Mouse (Mus musculus) liver, embryonic 14.5 days (tissue): ENCODE measurements around the gene St6galnac3. TPM values are rescaled to one million over a fixed set of nuclear protein-coding genes. Genes with fewer than 3 reads are reported as not detected.
"Not testable (repeated sequence)": the region's sequence is repeated elsewhere in the genome, so short reads cannot be mapped to it uniquely, and the experiment has no call there.

Source experiments
- ATAC-seq: fragments of 200-750 bp; cut with Nextera tagmentation; 2 replicates; pipeline ENCODE4 v1.8.0; 2017; ENCODE audit warnings: moderate number of reproducible peaks, mild to moderate bottlenecking, moderate library complexity; ENCODE audit not compliant: insufficient read depth
- DNase-seq, 3 experiments: peaks; one replicate each; pipeline ENCODE4 v3.0.0-alpha.2; 2012 to 2013; ENCODE audit warnings: low read depth in 3 of 3, low spot score in 3 of 3
- H3K27ac ChIP-seq: fragments of 300-500 bp; sonication (generic); 2 replicates; pipeline ENCODE4 v1.5.1; 2014; ENCODE audit warnings: moderate library complexity, mild to moderate bottlenecking, control low read depth, inconsistent platforms
- H3K27me3 ChIP-seq: fragments of 300-500 bp; sonication (generic); 2 replicates; pipeline ENCODE4 v1.6.1; 2014; ENCODE audit warnings: mild to moderate bottlenecking, low read length, moderate library complexity; ENCODE audit not compliant: control insufficient read depth, insufficient read depth
- H3K36me3 ChIP-seq: fragments of 300-500 bp; sonication (generic); replicated peaks from 2 replicates; pipeline ENCODE4 v1.6.1; 2014; ENCODE audit warnings: low read depth; ENCODE audit not compliant: control insufficient read depth, insufficient read depth
- H3K4me1 ChIP-seq, 2 experiments: fragments of 200-500 bp in 1 of 2; fragments of 300-500 bp in 1 of 2; sonication (generic) in 1 of 2; replicated peaks; 2 replicates each; pipeline ENCODE4 v1.6.1; 2012 to 2014; ENCODE audit warnings: antibody characterized with exemption in 1 of 2, inconsistent platforms in 1 of 2, low read length in 1 of 2; ENCODE audit not compliant: control insufficient read depth in 2 of 2, insufficient read depth in 2 of 2
- H3K4me2 ChIP-seq: fragments of 300-500 bp; sonication (generic); 2 replicates; pipeline ENCODE4 v1.6.1; 2014; ENCODE audit warnings: low read depth, mild to moderate bottlenecking, control low read depth, moderate library complexity
- H3K4me3 ChIP-seq, 2 experiments: fragments of 200-500 bp in 1 of 2; fragments of 300-500 bp in 1 of 2; sonication (generic) in 1 of 2; 2 replicates each; pipeline ENCODE4 v1.5.1; 2012 to 2014; ENCODE audit warnings: low read depth in 2 of 2, low read length in 2 of 2, mild to moderate bottlenecking in 2 of 2, control low read depth in 1 of 2, inconsistent platforms in 1 of 2, moderate library complexity in 1 of 2; ENCODE audit not compliant: insufficient read depth in 1 of 2
- H3K9ac ChIP-seq: fragments of 300-500 bp; sonication (generic); replicated peaks from 2 replicates; pipeline ENCODE4 v1.6.1; 2014; ENCODE audit warnings: mild to moderate bottlenecking, control low read depth, moderate library complexity
- H3K9me3 ChIP-seq: fragments of 300-500 bp; sonication (generic); 2 replicates; pipeline ENCODE4 v1.6.1; 2016; ENCODE audit warnings: low read length, mixed read lengths; ENCODE audit not compliant: control insufficient read depth
- CTCF ChIP-seq: IDR thresholded peaks from 2 replicates; pipeline ENCODE4 v1.5.1; 2016; ENCODE audit warnings: antibody characterized with exemption, low read depth, control low read depth
- EP300 ChIP-seq: IDR thresholded peaks from 2 replicates; pipeline ENCODE4 v1.6.1; 2016; ENCODE audit warnings: antibody characterized with exemption, low read depth
- WGBS: fragments of 180-500 bp; shearing (Covaris S2); extraction: QIAGEN DNeasy Blood & Tissue Kit; methylation state at CpG from one replicate; pipeline ENCODE4 v1.1.7; 2014; ENCODE audit not compliant: insufficient replicate concordance; 5-methylcytosine and 5-hydroxymethylcytosine counted together
- polyA plus RNA-seq, 2 experiments: library from polyadenylated mRNA; depleted of rRNA in 1 of 2; stranded (reverse) in 1 of 2; unstranded in 1 of 2; fragments of >200 nt; fragmentation: Nextera tagmentation in 1 of 2; extraction: Ambion mirVana in 1 of 2; gene quantifications; 2 replicates each; pipeline versions ENCODE4 v1.2.1 to v1.2.3; 2012 to 2014

St6galnac3 gene
- polyA plus RNA-seq, 2 experiments, result 2.9 to 5.7 TPM

DNA sequence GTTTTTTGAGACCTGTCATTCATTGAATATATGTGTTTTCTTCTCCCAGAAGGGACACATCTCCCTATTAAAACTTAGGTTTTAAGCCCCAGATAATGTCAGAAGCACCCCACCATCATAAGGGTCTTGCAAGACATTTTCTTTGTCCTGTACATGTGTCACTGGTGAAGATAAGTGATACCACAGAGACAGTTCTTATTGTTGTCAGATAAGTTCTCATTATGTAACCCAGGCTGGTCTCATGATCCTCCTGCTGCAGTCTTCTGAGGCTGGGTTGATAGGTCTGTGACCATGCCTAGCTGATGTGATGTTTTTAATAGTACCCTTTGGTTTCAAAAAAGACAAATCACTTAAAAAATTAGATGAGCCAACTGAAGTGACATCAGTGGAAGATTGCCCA lies 40.2 kb upstream of the St6galnac3 start:
- TF ChIP-seq EP300, result no peak
- no peak for TF ChIP-seq CTCF
- Histone ChIP-seq H3K9me3 (no peaks in the 10 kb centered on the region), H3K4me3 (no peak overlapping the region), H3K27ac (no peak overlapping the region; the same call in 1 of the 2 replicates), H3K9ac (no peak overlapping the region), H3K36me3 (no peaks in the 10 kb centered on the region), H3K27me3 (no peaks in the 10 kb centered on the region), H3K4me1 (peaks cover 20 to 29% of the 10 kb centered on the region in 2 experiments), H3K4me2 (no peak overlapping the region)
- ATAC-seq, result peak; percentile 64; the same call in 1 of the 2 replicates
- no peak for DNase-seq

DNA sequence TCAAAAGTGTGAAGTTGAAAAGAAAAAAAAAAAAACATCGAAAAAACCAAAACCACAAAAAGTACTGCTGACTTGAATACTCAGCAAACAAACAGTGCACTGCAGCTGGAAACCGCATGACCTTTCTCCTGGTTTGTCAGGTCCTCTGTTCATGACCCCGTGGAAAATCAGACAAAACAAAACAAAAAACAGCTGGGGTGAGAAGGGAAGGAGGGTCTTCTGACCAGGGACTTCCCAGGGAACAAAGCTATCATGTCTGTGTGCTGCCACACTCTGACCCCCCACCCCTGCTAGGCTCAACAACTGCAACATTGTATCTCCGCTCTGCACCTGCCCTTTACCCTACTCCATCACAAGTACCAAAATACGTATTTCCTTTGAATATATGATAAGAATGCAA lies 39.8 kb upstream of the St6galnac3 start:
- peaks cover 20 to 29% of the 10 kb centered on the region in 2 experiments for H3K4me1 ChIP-seq
- no peaks in the 10 kb centered on the region for H3K9me3 ChIP-seq
- DNase-seq (no peak), ATAC-seq (peak; percentile 66)
- H3K4me3 ChIP-seq, result no peak overlapping the region
- no peak overlapping the region for H3K4me2 ChIP-seq
- H3K27ac ChIP-seq, result no peak overlapping the region; the same call in 1 of the 2 replicates
- WGBS, result 12% methylated on average over 5 of the region's 5 CpGs
- no peak overlapping the region; the same call in 1 of the 2 replicates for H3K9ac ChIP-seq
- no peaks in the 10 kb centered on the region for H3K27me3 ChIP-seq
- no peaks in the 10 kb centered on the region for H3K36me3 ChIP-seq
- TF ChIP-seq CTCF (no peak), EP300 (no peak)

DNA sequence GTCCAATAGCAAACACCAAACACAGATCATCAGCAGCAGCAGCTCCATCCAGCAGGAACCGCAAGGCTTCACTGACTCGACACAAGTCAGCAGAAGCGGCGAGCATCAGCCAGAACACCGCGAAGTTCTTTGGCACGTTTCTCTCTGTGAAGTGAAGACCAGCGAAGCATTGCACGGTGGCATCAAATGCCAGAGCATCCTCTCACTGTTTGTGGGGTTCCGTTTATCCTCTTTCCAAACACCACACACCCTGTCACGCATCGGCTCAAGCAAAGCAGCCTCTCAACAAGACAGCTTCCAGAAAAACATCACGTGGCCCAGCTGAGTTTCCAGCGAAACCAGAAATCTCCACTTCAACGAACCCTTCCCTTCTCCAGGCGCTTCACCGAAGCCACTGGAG lies 36.2 kb upstream of the St6galnac3 start:
- TF ChIP-seq CTCF (no peak), EP300 (no peak)

DNA sequence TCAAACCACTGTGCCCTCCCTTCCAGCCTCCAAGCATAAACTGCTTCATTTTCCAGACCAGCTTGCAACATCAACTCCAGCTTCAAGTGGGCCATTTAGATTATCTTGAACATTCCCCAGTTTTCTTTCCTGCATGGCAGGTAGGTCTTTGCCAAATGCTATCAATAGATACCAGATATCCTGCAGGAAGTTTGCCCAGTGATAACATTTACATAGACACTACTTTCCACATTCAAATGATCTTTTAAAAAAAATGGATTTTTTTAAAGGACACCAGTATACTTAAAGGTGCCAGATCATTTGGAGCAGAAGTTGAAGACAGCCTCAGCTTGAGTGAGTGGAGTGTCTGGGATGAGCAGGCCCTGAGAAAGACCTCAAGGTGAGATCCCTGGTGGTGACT lies 34.3 kb upstream of the St6galnac3 start:
- H3K9me3 ChIP-seq, result no peaks in the 10 kb centered on the region
- H3K9ac ChIP-seq, result no peak overlapping the region
- DNase-seq (no peak), ATAC-seq (no peak)
- peaks cover 3 to 25% of the 10 kb centered on the region in 2 experiments for H3K4me1 ChIP-seq
- no peak overlapping the region for H3K27ac ChIP-seq
- no peaks in the 10 kb centered on the region for H3K36me3 ChIP-seq
- H3K4me3 ChIP-seq, result no peak overlapping the region
- H3K27me3 ChIP-seq, result no peaks in the 10 kb centered on the region
- no peak overlapping the region for H3K4me2 ChIP-seq
- no peak for TF ChIP-seq CTCF
- TF ChIP-seq EP300, result no peak

More for the DNA sequence above, 36.2 kb upstream of the St6galnac3 start:
- 80% methylated on average over 17 of the region's 17 CpGs for WGBS
- Histone ChIP-seq H3K4me2 (no peak overlapping the region), H3K4me1 (peaks cover 15 to 41% of the 10 kb centered on the region in 2 experiments), H3K4me3 (no peak overlapping the region), H3K36me3 (no peaks in the 10 kb centered on the region), H3K9me3 (no peaks in the 10 kb centered on the region), H3K27me3 (no peaks in the 10 kb centered on the region), H3K27ac (no peak overlapping the region), H3K9ac (no peak overlapping the region)
- DNase-seq (no peak), ATAC-seq (no peak)

DNA sequence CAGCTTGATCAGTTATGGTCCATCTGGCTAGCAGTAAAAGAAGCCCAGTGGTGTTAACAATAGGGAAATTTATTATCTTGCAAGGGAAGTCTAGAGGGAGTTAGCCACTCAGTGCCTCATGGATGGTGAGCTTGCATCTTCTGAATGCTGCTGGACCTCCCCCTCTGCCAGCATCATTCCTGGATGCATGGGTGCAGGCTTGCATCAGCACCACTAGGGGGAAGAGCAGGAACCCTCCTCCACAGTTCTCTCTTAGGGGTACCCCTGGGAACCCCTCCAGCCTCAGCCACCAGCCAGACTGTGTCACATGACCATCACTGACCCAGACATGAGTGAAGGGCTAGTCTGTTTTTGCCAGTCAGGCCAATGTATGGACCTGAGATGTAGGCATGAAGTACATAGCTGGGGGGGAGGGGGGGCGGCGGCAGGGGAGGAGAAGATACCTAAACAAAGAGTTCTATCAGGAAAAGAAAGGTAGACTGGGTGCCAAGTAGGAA lies 31.6 kb upstream of the St6galnac3 start:
- no peaks in the 10 kb centered on the region for H3K36me3 ChIP-seq
- no peaks in the 10 kb centered on the region for H3K27me3 ChIP-seq
- H3K4me1 ChIP-seq, result peaks cover 3 to 19% of the 10 kb centered on the region in 2 experiments; a peak in 3 of 4 replicates
- H3K4me2 ChIP-seq, result no peak overlapping the region
- no peak overlapping the region for H3K27ac ChIP-seq
- no peak for DNase-seq
- no peak overlapping the region for H3K9ac ChIP-seq
- ATAC-seq, result peak; percentile 24; the same call in 1 of the 2 replicates
- H3K4me3 ChIP-seq, result no peak overlapping the region
- no peaks in the 10 kb centered on the region for H3K9me3 ChIP-seq
- no peak for TF ChIP-seq EP300
- TF ChIP-seq CTCF, result peak; percentile 74
- 93% methylated on average over 2 of the region's 2 CpGs for WGBS

DNA sequence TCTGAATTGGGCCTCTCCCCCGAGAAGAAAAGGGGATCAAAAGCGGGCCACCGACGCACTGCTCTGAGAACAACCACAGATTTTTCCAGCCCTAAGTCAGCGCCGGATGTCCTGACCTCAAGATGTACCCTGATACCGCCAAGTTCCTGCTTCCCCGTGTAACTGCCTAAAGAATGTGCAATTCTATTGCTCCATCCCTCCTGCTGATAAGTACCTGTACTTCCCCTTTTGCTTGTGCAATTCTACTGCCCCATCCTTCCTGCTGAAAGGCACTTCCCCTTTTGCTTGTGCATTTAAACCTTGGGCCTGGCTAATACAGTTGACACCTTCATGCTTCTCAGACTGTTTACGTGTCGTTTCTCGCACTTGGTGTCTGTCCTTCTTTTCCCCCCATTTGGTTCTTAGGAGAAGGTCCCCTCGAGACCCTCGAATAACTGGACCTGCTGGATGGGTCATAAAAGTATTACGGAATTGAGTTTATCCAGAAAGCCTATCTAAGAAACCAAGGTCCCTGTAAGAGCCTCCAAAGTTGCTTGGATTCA lies 30.9 kb upstream of the St6galnac3 start:
- 36% methylated on average over 14 of the region's 14 CpGs for WGBS
- not testable (repeated sequence) for H3K9me3 ChIP-seq, DNase-seq, H3K27me3 ChIP-seq, ATAC-seq, H3K36me3 ChIP-seq, H3K4me3 ChIP-seq, H3K9ac ChIP-seq, H3K4me2 ChIP-seq, H3K27ac ChIP-seq
- peaks cover 3 to 19% of the 10 kb centered on the region in 2 experiments; a peak in 3 of 4 replicates for H3K4me1 ChIP-seq
